Comparison of ENCODE assay signal across 7 mouse cellular contexts in the genomic region with DNA sequence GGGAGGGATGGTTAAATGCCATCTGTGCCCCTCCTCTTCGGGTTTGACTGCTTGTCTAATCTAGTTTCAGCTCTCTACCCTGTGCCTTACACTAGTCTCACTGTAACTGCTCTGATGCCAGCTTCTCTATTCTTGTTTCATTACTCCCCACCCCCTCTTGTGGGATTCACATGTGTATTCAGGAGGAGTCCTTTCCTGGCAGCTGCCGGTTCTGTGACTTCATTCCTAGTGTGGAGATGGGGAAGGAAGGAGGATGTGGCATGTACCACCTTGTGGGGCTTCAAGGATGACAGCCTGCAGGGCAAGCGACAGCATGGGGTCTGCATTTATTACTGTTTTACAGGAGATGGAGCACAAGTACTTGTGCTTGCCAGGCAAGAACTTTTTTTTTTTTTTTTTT. TPM values are rescaled to one million over a fixed set of nuclear protein-coding genes. Genes with fewer than 3 reads are reported as not detected.
DNase-seq lines count a peak whose midpoint lies in the region; ATAC-seq lines count a peak whose summit lies in the region.

No protein-coding gene starts in this region.

- H3K27me3 ChIP-seq in kidney, embryonic 15.5 days: no peaks in the 10 kb centered on the region
- H3K27me3 ChIP-seq in embryonic facial prominence, embryonic 10.5 days (replicated peaks; ENCODE audit: low read depth, poor library complexity, severe bottlenecking): no peaks in the 10 kb centered on the region
- no peaks in the 10 kb centered on the region for H3K27me3 ChIP-seq in intestine, embryonic 16.5 days (replicated peaks; ENCODE audit: control insufficient read depth, insufficient read depth, low read length)
- H3K27me3 ChIP-seq in midbrain, embryonic 15.5 days (replicated peaks): no peaks in the 10 kb centered on the region

- ATAC-seq in kidney, embryonic 15.5 days (replicated peaks; ENCODE audit: low FRiP score): no peak
- ATAC-seq in intestine, embryonic 16.5 days: no peak
- no peak for ATAC-seq in midbrain, embryonic 15.5 days (replicated peaks)

- H3K4me2 ChIP-seq in kidney, embryonic 15.5 days: peak overlapping the region; percentile 91
- H3K4me2 ChIP-seq in intestine, embryonic 16.5 days (ENCODE audit: low read depth, low read length): 0 out of 2 replicates have a peak overlapping the region, but pooled peaks have one; percentile 2
- peak overlapping the region; percentile 99 for H3K4me2 ChIP-seq in midbrain, embryonic 15.5 days

- whole genome bisulfite sequencing in kidney, embryonic 15.5 days: 61% methylated on average over 3 of the region's 3 CpGs
- WGBS in embryonic facial prominence, embryonic 10.5 days: 66% methylated on average over 3 of the region's 3 CpGs
- 67% methylated on average over 3 of the region's 3 CpGs for WGBS in intestine, embryonic 16.5 days
- WGBS in midbrain, embryonic 15.5 days: 83% methylated on average over 3 of the region's 3 CpGs

- DNase-seq in kidney, adult 18-20 months: no peak
- no peak for DNase-seq in embryonic facial prominence, embryonic 10.5 days (ENCODE audit: low spot score)
- no peak for DNase-seq in adrenal gland, adult 18-20 months (ENCODE audit: low spot score in 2 of 2)
- DNase-seq in kidney, postnatal 14 days: no peak

- peak overlapping the region; percentile 63; the same call in 1 of the 2 replicates for H3K27ac ChIP-seq in kidney, embryonic 15.5 days
- no peak overlapping the region for H3K27ac ChIP-seq in embryonic facial prominence, embryonic 10.5 days (replicated peaks)
- H3K27ac ChIP-seq in intestine, embryonic 16.5 days (ENCODE audit: low read length): peak overlapping the region; percentile 47; the same call in 1 of the 2 replicates
- H3K27ac ChIP-seq in midbrain, embryonic 15.5 days: no peak overlapping the region

- no peak overlapping the region; the same call in 1 of the 2 replicates for H3K9ac ChIP-seq in kidney, embryonic 15.5 days
- no peak overlapping the region for H3K9ac ChIP-seq in intestine, embryonic 16.5 days (ENCODE audit: low read depth, low read length)
- H3K9ac ChIP-seq in midbrain, embryonic 15.5 days: peak overlapping the region; percentile 26; the same call in 1 of the 2 replicates

- H3K4me1 ChIP-seq in kidney, embryonic 15.5 days: peaks cover 28% of the 10 kb centered on the region
- H3K4me1 ChIP-seq in embryonic facial prominence, embryonic 10.5 days: peaks cover 23% of the 10 kb centered on the region
- peaks cover 20% of the 10 kb centered on the region for H3K4me1 ChIP-seq in intestine, embryonic 16.5 days (ENCODE audit: control insufficient read depth, insufficient read depth, low read length)
- H3K4me1 ChIP-seq in midbrain, embryonic 15.5 days: peaks cover 25% of the 10 kb centered on the region

- no peaks in the 10 kb centered on the region for H3K9me3 ChIP-seq in kidney, embryonic 15.5 days (replicated peaks)
- H3K9me3 ChIP-seq in embryonic facial prominence, embryonic 10.5 days: no peaks in the 10 kb centered on the region
- no peaks in the 10 kb centered on the region for H3K9me3 ChIP-seq in intestine, embryonic 16.5 days (ENCODE audit: control insufficient read depth, low read length)
- no peaks in the 10 kb centered on the region for H3K9me3 ChIP-seq in midbrain, embryonic 15.5 days

- H3K4me3 ChIP-seq in kidney, embryonic 15.5 days (replicated peaks): peak overlapping the region; percentile 84
- peak overlapping the region; percentile 83 for H3K4me3 ChIP-seq in embryonic facial prominence, embryonic 10.5 days
- H3K4me3 ChIP-seq in intestine, embryonic 16.5 days (ENCODE audit: low read length): no peak overlapping the region
- H3K4me3 ChIP-seq in midbrain, embryonic 15.5 days: 0 out of 2 replicates have a peak overlapping the region, but pooled peaks have one; percentile 78

- H3K36me3 ChIP-seq in kidney, embryonic 15.5 days: peaks cover 43% of the 10 kb centered on the region
- peaks cover 39% of the 10 kb centered on the region for H3K36me3 ChIP-seq in embryonic facial prominence, embryonic 10.5 days (replicated peaks)
- peaks cover 10% of the 10 kb centered on the region; the same call in 1 of the 2 replicates for H3K36me3 ChIP-seq in intestine, embryonic 16.5 days (ENCODE audit: control insufficient read depth, insufficient read depth, low read length)
- H3K36me3 ChIP-seq in midbrain, embryonic 15.5 days (replicated peaks): 0 out of 2 replicates have a peak, but pooled peaks cover 4% of the 10 kb centered on the region

RNA-seq across cellular contexts. Expression of a gene that starts 1.6 kb away (rescaled TPM):
- 15.1 and 25.1 TPM in 2 replicates for polyA plus RNA-seq in kidney, embryonic 15.5 days (2015; fragmentation: Nextera tagmentation; extraction: Ambion mirVana)
- 13.5 and 22.0 TPM in 2 replicates for polyA plus RNA-seq in embryonic facial prominence, embryonic 10.5 days (2016; fragmentation: Nextera tagmentation; extraction: Ambion mirVana)
- 27.7 and 34.6 TPM in 2 replicates for polyA plus RNA-seq in intestine, embryonic 16.5 days (2015; fragmentation: Nextera tagmentation; extraction: Ambion mirVana)
- 12.8 and 18.7 TPM in 2 replicates for polyA plus RNA-seq in midbrain, embryonic 15.5 days (2015; fragmentation: Nextera tagmentation; extraction: Ambion mirVana)
- 1 to 10 TPM; 5.1 to 7.2 TPM for total RNA-seq in adrenal gland, adult 18-20 months (2021)

RNA-seq across cellular contexts. Expression of a gene that starts 1.7 kb away (rescaled TPM):
- 81.6 and 88.2 TPM in 2 replicates for polyA plus RNA-seq in kidney, embryonic 15.5 days (2015; fragmentation: Nextera tagmentation; extraction: Ambion mirVana)
- 61.2 and 64.1 TPM in 2 replicates for polyA plus RNA-seq in embryonic facial prominence, embryonic 10.5 days (2016; fragmentation: Nextera tagmentation; extraction: Ambion mirVana)
- 69.9 and 74.7 TPM in 2 replicates for polyA plus RNA-seq in intestine, embryonic 16.5 days (2015; fragmentation: Nextera tagmentation; extraction: Ambion mirVana)
- 86.7 and 96.9 TPM in 2 replicates for polyA plus RNA-seq in midbrain, embryonic 15.5 days (2015; fragmentation: Nextera tagmentation; extraction: Ambion mirVana)
- total RNA-seq in adrenal gland, adult 18-20 months (2021): 10 to 100 TPM; 54.7 to 57.4 TPM

RNA-seq across cellular contexts. Expression of a gene that starts 2.1 kb away (rescaled TPM):
- 184 and 195 TPM in 2 replicates for polyA plus RNA-seq in kidney, embryonic 15.5 days (2015; fragmentation: Nextera tagmentation; extraction: Ambion mirVana)
- polyA plus RNA-seq in embryonic facial prominence, embryonic 10.5 days (2016; fragmentation: Nextera tagmentation; extraction: Ambion mirVana): 158 and 163 TPM in 2 replicates
- polyA plus RNA-seq in intestine, embryonic 16.5 days (2015; fragmentation: Nextera tagmentation; extraction: Ambion mirVana): 188 and 200 TPM in 2 replicates
- polyA plus RNA-seq in midbrain, embryonic 15.5 days (2015; fragmentation: Nextera tagmentation; extraction: Ambion mirVana): 127 and 140 TPM in 2 replicates
- 10 to 100 TPM; 83.2 to 98.0 TPM for total RNA-seq in adrenal gland, adult 18-20 months (2021)

RNA-seq across cellular contexts. Expression of a gene that starts 8.6 kb away (rescaled TPM):
- 28.4 and 37.2 TPM in 2 replicates for polyA plus RNA-seq in kidney, embryonic 15.5 days (2015; fragmentation: Nextera tagmentation; extraction: Ambion mirVana)
- 28.8 and 34.9 TPM in 2 replicates for polyA plus RNA-seq in embryonic facial prominence, embryonic 10.5 days (2016; fragmentation: Nextera tagmentation; extraction: Ambion mirVana)
- 18.0 and 19.1 TPM in 2 replicates for polyA plus RNA-seq in intestine, embryonic 16.5 days (2015; fragmentation: Nextera tagmentation; extraction: Ambion mirVana)
- 106 and 107 TPM in 2 replicates for polyA plus RNA-seq in midbrain, embryonic 15.5 days (2015; fragmentation: Nextera tagmentation; extraction: Ambion mirVana)
- total RNA-seq in adrenal gland, adult 18-20 months (2021): 10 to 100 TPM; 25.0 to 31.6 TPM

RNA-seq across cellular contexts. Expression of a gene that starts 8.7 kb away (rescaled TPM):
- polyA plus RNA-seq in kidney, embryonic 15.5 days (2015; fragmentation: Nextera tagmentation; extraction: Ambion mirVana): 0.76 and 1.9 TPM in 2 replicates
- polyA plus RNA-seq in embryonic facial prominence, embryonic 10.5 days (2016; fragmentation: Nextera tagmentation; extraction: Ambion mirVana): 0.27 and 0.44 TPM in 2 replicates
- 0.59 and 1.1 TPM in 2 replicates for polyA plus RNA-seq in intestine, embryonic 16.5 days (2015; fragmentation: Nextera tagmentation; extraction: Ambion mirVana)
- 1.00 and 2.7 TPM in 2 replicates for polyA plus RNA-seq in midbrain, embryonic 15.5 days (2015; fragmentation: Nextera tagmentation; extraction: Ambion mirVana)
- 1 to 10 TPM; 2.3 to 2.9 TPM for total RNA-seq in adrenal gland, adult 18-20 months (2021)

Comparison
In these comparisons a context has a peak if more than half of its experiments do, and no peak if none do; other contexts are left out.
1. H3K27ac ChIP-seq: peak in kidney, embryonic 15.5 days (single experiment) and intestine, embryonic 16.5 days (single experiment); none in embryonic facial prominence, embryonic 10.5 days (single experiment) and midbrain, embryonic 15.5 days (single experiment).
2. H3K4me2 ChIP-seq: peak in every context shown above with its lines; median percentile 99 in midbrain, embryonic 15.5 days; 91 in kidney, embryonic 15.5 days; 2 in intestine, embryonic 16.5 days.